Mouse (Mus musculus) stomach, embryonic 15.5 days (tissue): ENCODE data around the gene Oscar. TPM values are rescaled to one million over a fixed set of nuclear protein-coding genes. Genes with fewer than 3 reads are reported as not detected.
A peak's percentile ranks its signal among the peaks of the same experiment; 100 is the strongest.
"Not testable (repeated sequence)": the region's sequence is repeated elsewhere in the genome, so short reads cannot be mapped to it uniquely, and the experiment has no call there.

Experiments
- ATAC-seq: fragments of 200-750 bp; cut with Nextera tagmentation; 2 replicates; pipeline ENCODE4 v1.8.0; 2017; ENCODE audit warnings: low read depth, moderate number of reproducible peaks, moderate TSS enrichment; ENCODE audit not compliant: insufficient read depth, low FRiP score
- H3K27ac ChIP-seq: fragments of 300-500 bp; sonication (generic); 2 replicates; pipeline ENCODE4 v1.5.1; 2015; ENCODE audit warnings: mild to moderate bottlenecking, inconsistent platforms
- H3K27me3 ChIP-seq: fragments of 300-500 bp; sonication (generic); replicated peaks from 2 replicates; pipeline ENCODE4 v1.6.1; 2015; ENCODE audit warnings: inconsistent platforms
- H3K36me3 ChIP-seq: fragments of 300-500 bp; sonication (generic); 2 replicates; pipeline ENCODE4 v1.6.1; 2015; ENCODE audit warnings: inconsistent platforms
- H3K4me1 ChIP-seq: fragments of 300-500 bp; sonication (generic); 2 replicates; pipeline ENCODE4 v1.6.1; 2015; ENCODE audit warnings: inconsistent platforms
- H3K4me2 ChIP-seq: fragments of 300-500 bp; sonication (generic); 2 replicates; pipeline ENCODE4 v1.6.1; 2015; ENCODE audit warnings: mild to moderate bottlenecking, inconsistent platforms
- H3K4me3 ChIP-seq: fragments of 300-500 bp; sonication (generic); replicated peaks from 2 replicates; pipeline ENCODE4 v1.5.1; 2015; ENCODE audit warnings: inconsistent platforms
- H3K9ac ChIP-seq: fragments of 300-500 bp; sonication (generic); 2 replicates; pipeline ENCODE4 v1.6.1; 2015; ENCODE audit warnings: inconsistent platforms
- H3K9me3 ChIP-seq: fragments of 300-500 bp; sonication (generic); 2 replicates; pipeline ENCODE4 v1.6.1; 2016; ENCODE audit warnings: inconsistent platforms
- WGBS: fragments of 180-500 bp; shearing (Covaris S2); methylation state at CpG from one replicate; pipeline ENCODE4 v1.1.7; 2015; 5-methylcytosine and 5-hydroxymethylcytosine counted together
- polyA plus RNA-seq: library from polyadenylated mRNA; unstranded; fragments of >200 nt; fragmentation: Nextera tagmentation; extraction: Ambion mirVana; gene quantifications from 2 replicates; pipeline ENCODE4 v1.2.1, GENCODE M21; 2015

Gene Oscar
- polyA plus RNA-seq, 1 experiment from 2014 or later: 0.06 TPM

DNA sequence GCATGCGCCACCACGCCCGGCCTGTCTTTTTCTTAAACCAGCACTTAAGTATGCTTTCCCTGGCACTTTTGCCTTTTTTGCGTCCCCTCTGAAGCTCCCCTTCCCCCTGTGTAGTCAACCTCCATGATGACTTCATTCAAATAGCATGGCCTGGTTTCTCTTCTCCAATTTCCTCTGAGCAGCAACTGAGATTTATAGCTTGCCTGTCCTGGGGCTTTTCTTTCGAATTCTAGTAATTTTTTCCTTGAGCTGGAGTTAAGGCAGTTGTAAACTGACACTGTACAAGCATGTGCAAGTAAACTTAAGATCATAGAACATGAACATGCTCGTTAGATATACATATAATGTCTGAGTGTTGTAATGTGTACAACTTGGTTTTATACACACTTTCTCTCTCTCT lies 8.6 kb downstream of the Oscar start:
- H3K36me3 ChIP-seq: no peaks in the 10 kb centered on the region
- no peaks in the 10 kb centered on the region for H3K9me3 ChIP-seq
- no peak for ATAC-seq
- H3K27ac ChIP-seq: no peak overlapping the region
- H3K4me1 ChIP-seq: no peaks in the 10 kb centered on the region
- H3K4me3 ChIP-seq: no peak overlapping the region
- 73% methylated on average over 6 of the region's 6 CpGs for WGBS
- no peak overlapping the region for H3K4me2 ChIP-seq
- H3K9ac ChIP-seq: no peak overlapping the region
- no peaks in the 10 kb centered on the region for H3K27me3 ChIP-seq

DNA sequence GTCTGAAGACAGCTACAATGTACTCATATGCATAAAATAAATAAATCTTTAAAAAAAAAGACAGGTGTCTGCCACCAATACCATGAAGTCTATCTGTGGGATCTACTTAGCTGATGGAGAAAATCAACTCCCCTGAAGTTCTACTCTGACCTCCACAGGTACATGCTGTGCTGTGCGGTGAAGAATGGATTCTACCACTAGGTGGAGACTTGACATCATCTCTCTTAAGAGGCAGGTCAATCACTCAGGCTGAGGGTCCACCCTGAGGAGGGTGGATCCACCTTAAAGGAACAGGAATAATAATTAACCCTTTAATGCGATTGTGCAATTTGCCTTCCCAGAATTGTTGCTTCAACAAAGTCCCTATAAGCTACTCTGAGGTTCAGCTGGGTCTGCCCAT lies 9.2 kb downstream of the Oscar start:
- H3K9me3 ChIP-seq: no peaks in the 10 kb centered on the region
- H3K4me1 ChIP-seq: no peaks in the 10 kb centered on the region
- H3K27me3 ChIP-seq: no peaks in the 10 kb centered on the region
- no peak overlapping the region for H3K4me2 ChIP-seq
- H3K4me3 ChIP-seq: no peak overlapping the region
- WGBS: 21% methylated on average over 2 of the region's 2 CpGs
- 0 out of 2 replicates have a peak, but pooled peaks have one; percentile 71 for ATAC-seq
- no peak overlapping the region for H3K27ac ChIP-seq
- no peaks in the 10 kb centered on the region for H3K36me3 ChIP-seq
- no peak overlapping the region for H3K9ac ChIP-seq

DNA sequence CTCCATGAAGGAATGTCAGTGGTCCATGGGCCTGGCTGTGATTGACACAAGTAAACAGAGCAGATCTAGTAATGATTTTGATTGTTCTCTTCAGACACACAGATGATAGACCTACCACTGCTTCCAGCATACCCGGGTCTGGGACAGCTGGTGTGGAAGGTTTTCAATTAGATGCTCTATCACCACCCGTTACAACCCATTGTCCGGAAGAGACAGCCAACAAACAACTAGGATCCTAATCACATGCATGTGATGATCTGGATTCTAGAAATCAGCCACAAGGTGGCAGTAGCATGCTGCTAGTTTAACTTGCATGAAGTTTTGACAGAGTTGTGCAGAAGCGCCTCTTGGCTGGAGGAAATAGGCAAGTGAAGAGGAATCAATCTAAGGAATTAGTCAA lies 14.8 kb downstream of the Oscar start:
- H3K27me3 ChIP-seq: no peaks in the 10 kb centered on the region
- ATAC-seq: peak; percentile 22; the same call in 1 of the 2 replicates
- no peak overlapping the region for H3K4me3 ChIP-seq
- H3K36me3 ChIP-seq: no peaks in the 10 kb centered on the region
- no peaks in the 10 kb centered on the region for H3K4me1 ChIP-seq
- H3K9me3 ChIP-seq: no peaks in the 10 kb centered on the region
- 14% methylated on average over 4 of the region's 4 CpGs for WGBS
- H3K4me2 ChIP-seq: no peak overlapping the region
- no peak overlapping the region for H3K9ac ChIP-seq
- H3K27ac ChIP-seq: no peak overlapping the region

DNA sequence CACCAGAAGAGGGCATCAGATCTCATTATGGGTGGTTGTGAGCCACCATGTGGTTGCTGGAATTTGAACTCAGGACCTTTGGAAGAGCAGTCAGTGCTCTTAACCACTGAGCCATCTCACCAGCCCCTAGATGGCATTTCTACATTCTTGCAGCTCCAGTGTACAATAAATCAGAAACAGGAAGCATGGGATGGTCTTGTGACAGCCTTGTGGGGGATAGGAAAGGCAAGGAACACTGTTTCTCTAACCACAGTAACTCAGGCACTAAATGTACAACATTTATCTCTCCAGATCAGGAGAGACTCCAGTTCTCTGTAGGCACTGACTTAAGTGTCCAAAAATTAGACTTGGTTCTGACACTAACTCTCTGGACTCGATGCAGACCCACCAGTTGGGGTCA lies 18.2 kb downstream of the Oscar start:
- not testable (repeated sequence) for H3K4me2 ChIP-seq, H3K9me3 ChIP-seq, H3K27me3 ChIP-seq, H3K4me1 ChIP-seq, H3K36me3 ChIP-seq, ATAC-seq, H3K27ac ChIP-seq, H3K4me3 ChIP-seq, H3K9ac ChIP-seq
- WGBS: 51% methylated on average over 1 of the region's 1 CpGs

DNA sequence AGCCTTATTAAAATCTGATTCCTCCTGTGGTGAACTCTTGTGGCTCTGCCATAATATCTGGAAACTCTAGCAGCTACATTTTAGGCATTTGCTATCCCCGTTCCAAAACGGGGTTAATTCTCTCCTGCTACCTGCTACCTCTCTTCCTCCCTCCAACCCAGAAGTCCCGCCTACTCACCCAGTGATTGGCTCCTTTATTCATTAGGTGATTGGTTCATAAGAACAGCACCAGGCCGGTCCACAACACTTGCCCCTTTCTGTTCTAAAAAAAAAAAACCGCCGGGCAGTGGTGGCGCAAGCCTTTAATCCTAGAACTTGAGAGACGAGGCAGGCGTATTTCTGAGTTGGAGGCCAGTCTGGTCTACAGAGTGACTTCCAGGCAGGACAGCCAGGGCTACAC lies 20.8 kb downstream of the Oscar start:
- H3K4me2 ChIP-seq: peak overlapping the region; percentile 19
- no peak overlapping the region for H3K9ac ChIP-seq
- H3K4me3 ChIP-seq: peak overlapping the region; percentile 4; the same call in 1 of the 2 replicates
- H3K27me3 ChIP-seq: no peaks in the 10 kb centered on the region
- H3K36me3 ChIP-seq: no peaks in the 10 kb centered on the region
- WGBS: 14% methylated on average over 9 of the region's 9 CpGs
- no peaks in the 10 kb centered on the region for H3K4me1 ChIP-seq
- peak overlapping the region; percentile 3; the same call in 1 of the 2 replicates for H3K27ac ChIP-seq
- peak; percentile 70; the same call in 1 of the 2 replicates for ATAC-seq
- no peaks in the 10 kb centered on the region for H3K9me3 ChIP-seq

DNA sequence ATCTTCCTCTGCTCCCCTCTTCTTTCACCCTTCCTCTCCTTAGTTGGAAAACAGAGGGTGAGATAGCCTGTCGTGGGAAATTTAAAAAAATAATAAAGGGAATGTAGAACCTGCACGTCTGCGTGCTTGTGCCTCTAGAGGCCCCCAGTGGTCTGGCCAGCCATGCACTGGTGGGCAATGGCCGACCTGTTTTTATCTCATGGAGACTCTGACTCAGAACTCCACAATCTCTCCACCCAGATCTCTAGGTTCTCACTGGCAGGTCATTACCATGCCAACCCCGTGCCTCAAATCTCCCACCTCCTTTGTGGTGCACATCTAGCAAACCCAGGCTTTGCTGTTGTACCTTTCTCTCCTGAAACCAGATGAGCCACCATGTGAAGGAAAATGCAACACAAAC lies 21.3 kb downstream of the Oscar start:
- Histone ChIP-seq H3K27ac (peak overlapping the region; percentile 3; the same call in 1 of the 2 replicates), H3K9ac (no peak overlapping the region), H3K4me2 (peak overlapping the region; percentile 19), H3K36me3 (no peaks in the 10 kb centered on the region), H3K4me1 (no peaks in the 10 kb centered on the region), H3K9me3 (no peaks in the 10 kb centered on the region), H3K4me3 (peak overlapping the region; percentile 4; the same call in 1 of the 2 replicates), H3K27me3 (no peaks in the 10 kb centered on the region)
- no peak; the same call in 1 of the 2 replicates for ATAC-seq
- 17% methylated on average over 5 of the region's 5 CpGs for WGBS

DNA sequence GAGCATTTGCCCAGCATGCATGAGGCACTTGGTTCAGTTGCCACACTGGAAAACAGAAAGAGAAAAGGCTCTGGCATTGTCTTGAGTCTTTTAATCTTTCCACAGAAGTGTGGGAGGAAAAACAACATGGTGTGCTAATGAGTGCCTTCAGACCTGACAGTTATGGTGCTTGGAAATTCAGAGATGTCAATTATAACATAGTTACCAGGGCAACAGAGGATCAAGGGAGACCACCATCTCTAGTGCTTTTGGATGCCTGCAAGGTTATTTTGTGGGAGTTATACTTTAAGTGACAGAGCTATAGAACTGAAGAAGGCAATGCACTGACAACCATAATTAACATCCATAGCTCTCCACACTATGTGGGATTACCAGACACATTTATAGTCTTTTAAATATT lies 22.1 kb downstream of the Oscar start:
- H3K27ac ChIP-seq: no peak overlapping the region
- no peak overlapping the region for H3K9ac ChIP-seq
- H3K9me3 ChIP-seq: no peaks in the 10 kb centered on the region
- ATAC-seq: no peak
- no peaks in the 10 kb centered on the region for H3K27me3 ChIP-seq
- H3K4me1 ChIP-seq: no peaks in the 10 kb centered on the region
- no peak overlapping the region for H3K4me3 ChIP-seq
- H3K36me3 ChIP-seq: no peaks in the 10 kb centered on the region
- no peak overlapping the region for H3K4me2 ChIP-seq

DNA sequence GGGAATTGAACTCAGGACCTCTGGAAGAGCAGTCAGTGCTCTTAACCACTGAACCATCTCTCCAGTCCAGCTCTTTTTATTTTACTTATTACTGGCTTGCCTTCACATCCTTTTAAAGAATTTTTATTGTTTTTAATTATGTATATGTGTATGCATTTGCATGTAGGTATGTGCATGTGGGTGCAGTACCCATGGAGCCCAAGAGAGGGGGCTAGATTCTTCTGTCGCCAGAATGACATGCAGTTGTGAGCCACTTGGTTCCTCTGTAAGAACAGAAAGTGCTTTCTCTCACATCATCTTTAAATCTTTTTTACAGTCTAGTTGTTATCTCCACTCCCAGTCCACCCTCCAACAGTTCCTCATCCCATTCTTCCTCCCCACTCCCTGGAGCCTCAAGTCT lies 24.4 kb downstream of the Oscar start:
- Histone ChIP-seq H3K4me3 (no peak overlapping the region), H3K9me3 (no peaks in the 10 kb centered on the region), H3K36me3 (no peaks in the 10 kb centered on the region), H3K9ac (no peak overlapping the region), H3K27me3 (no peaks in the 10 kb centered on the region), H3K27ac (no peak overlapping the region), H3K4me1 (no peaks in the 10 kb centered on the region), H3K4me2 (no peak overlapping the region)
- no peak for ATAC-seq
- WGBS: 75% methylated on average over 1 of the region's 1 CpGs

DNA sequence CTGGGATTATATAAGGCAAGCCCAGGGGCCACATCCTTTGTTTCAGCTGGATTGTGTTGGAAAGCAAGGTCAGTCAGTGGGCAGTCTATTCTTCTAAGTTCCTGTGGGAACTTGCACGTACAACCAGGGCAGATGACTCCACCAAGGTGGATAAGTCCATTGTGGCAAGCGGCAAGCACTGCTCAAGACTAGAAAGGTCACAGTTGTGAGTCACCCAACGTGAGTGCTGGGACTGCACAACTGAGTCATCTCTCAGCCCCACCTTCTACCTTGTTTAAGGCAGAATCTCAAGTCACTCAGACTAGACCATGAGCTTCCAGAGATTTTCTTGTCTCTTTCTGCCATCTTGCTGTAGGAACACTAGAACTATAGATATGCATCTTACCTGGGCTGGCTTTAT lies 25.4 kb downstream of the Oscar start:
- H3K4me2 ChIP-seq: no peak overlapping the region
- no peak overlapping the region for H3K27ac ChIP-seq
- no peaks in the 10 kb centered on the region for H3K27me3 ChIP-seq
- H3K9ac ChIP-seq: no peak overlapping the region
- no peaks in the 10 kb centered on the region for H3K36me3 ChIP-seq
- H3K4me3 ChIP-seq: no peak overlapping the region
- no peaks in the 10 kb centered on the region for H3K4me1 ChIP-seq
- no peak for ATAC-seq
- WGBS: 71% methylated on average over 3 of the region's 3 CpGs
- H3K9me3 ChIP-seq: no peaks in the 10 kb centered on the region

DNA sequence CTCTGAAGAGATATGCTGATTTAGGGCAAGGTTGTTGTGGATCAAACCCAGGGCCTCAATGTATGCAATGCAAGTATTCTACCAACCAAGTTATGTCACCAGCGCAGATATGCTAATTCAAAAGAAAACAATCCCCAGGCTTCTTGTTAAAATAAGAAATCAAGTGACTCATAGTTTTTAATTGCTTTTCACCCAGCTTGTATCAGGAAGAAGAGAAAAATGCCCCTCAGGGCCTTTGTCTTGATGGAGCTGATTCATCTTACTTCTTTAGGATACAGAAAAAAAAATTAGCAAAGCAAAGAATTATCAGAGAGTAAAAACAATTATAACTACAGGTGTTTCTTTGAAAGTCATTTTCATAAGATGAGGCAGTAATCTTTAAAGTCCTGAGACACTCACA lies 28.7 kb downstream of the Oscar start:
- Histone ChIP-seq H3K4me2 (no peak overlapping the region), H3K4me1 (no peaks in the 10 kb centered on the region), H3K4me3 (no peak overlapping the region), H3K9me3 (no peaks in the 10 kb centered on the region), H3K9ac (no peak overlapping the region), H3K27ac (no peak overlapping the region), H3K27me3 (no peaks in the 10 kb centered on the region), H3K36me3 (no peaks in the 10 kb centered on the region)
- no peak for ATAC-seq
- 77% methylated on average over 1 of the region's 1 CpGs for WGBS

DNA sequence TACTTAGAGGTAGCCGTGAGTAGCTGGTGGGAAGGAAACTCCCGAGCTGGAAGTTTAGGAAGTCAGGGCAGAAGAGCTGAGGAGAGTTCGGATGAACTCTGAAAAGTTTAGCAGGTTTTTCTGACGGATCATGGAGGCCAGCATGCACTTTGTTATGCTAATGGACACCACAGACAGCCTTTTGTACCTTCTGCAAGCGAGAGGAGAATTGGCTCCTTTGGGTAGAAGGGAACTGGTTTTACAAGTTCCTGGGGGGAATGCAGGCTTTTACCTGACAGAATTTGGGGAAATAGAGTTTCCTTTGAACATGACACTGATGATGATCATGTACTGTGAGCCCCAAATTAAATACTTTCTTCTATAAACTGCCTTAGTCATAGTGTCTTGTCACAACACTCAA lies 29.7 kb downstream of the Oscar start:
- ATAC-seq: no peak
- H3K27ac ChIP-seq: no peak overlapping the region
- no peak overlapping the region for H3K9ac ChIP-seq
- whole genome bisulfite sequencing: 3% methylated on average over 5 of the region's 5 CpGs
- H3K4me1 ChIP-seq: no peaks in the 10 kb centered on the region
- no peak overlapping the region for H3K4me2 ChIP-seq
- H3K36me3 ChIP-seq: no peaks in the 10 kb centered on the region
- H3K27me3 ChIP-seq: no peaks in the 10 kb centered on the region
- H3K4me3 ChIP-seq: no peak overlapping the region
- no peaks in the 10 kb centered on the region for H3K9me3 ChIP-seq

DNA sequence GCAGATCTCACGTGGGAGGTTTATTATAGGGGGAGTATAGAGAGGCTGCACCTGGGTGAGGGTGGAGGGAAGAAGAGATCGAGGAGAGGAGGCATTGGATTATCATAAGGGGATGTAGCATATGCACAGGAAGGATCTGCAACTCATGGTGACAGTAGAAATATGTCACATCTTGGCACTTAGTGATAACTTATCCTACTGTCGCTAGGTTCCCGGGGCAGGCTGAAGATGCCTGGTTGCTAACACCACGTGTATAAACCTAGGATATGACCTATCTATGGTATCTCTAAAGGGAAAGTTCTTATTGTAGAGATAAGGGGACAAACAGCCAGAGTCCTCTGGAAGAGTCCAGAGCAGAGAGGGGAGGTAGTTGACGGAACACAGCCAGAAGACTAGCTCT lies 30.2 kb downstream of the Oscar start:
- 15% methylated on average over 6 of the region's 6 CpGs for WGBS
- Histone ChIP-seq H3K4me2 (no peak overlapping the region), H3K9me3 (no peaks in the 10 kb centered on the region), H3K4me3 (no peak overlapping the region), H3K36me3 (no peaks in the 10 kb centered on the region), H3K9ac (no peak overlapping the region), H3K27ac (no peak overlapping the region), H3K27me3 (no peaks in the 10 kb centered on the region), H3K4me1 (no peaks in the 10 kb centered on the region)
- no peak for ATAC-seq

DNA sequence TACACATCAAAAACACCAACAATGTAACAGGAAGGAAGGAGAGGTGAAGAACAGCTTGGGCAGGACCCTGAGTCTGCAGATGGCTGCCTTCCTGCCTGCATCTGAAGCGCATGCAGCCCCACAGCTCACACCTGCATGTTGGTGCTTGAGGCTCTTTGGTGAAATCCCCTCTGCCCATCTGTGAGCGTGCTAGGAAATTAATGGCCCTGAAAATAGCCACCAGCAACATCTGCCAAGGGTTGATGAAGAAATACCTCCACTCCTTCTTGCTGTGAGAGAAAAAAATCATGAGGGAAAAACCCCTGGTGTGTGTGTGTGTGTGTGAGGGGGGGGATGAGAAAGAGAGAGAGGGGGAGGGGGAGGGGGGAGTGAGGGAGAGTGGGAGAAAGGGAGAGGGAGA lies 35.9 kb downstream of the Oscar start:
- H3K27ac ChIP-seq: no peak overlapping the region
- no peak overlapping the region for H3K9ac ChIP-seq
- H3K4me3 ChIP-seq: no peak overlapping the region
- no peaks in the 10 kb centered on the region for H3K27me3 ChIP-seq
- H3K4me1 ChIP-seq: no peaks in the 10 kb centered on the region
- H3K9me3 ChIP-seq: no peaks in the 10 kb centered on the region
- 54% methylated on average over 2 of the region's 2 CpGs for WGBS
- no peaks in the 10 kb centered on the region for H3K36me3 ChIP-seq
- no peak for ATAC-seq
- no peak overlapping the region for H3K4me2 ChIP-seq
